Mouse (Mus musculus) liver, adult 2 months (tissue): ENCODE measurements at regions not wholly inside any gene's neighbourhood (a gene's known extent, or its start where the extent isn't known, plus 50 kb on each side); places are given as distances from the start of the nearest gene placed in this dataset.

Source experiments
- CTCF ChIP-seq: fragments of 200-500 bp; IDR thresholded peaks from 2 replicates; pipeline ENCODE4 v1.5.1; 2011; ENCODE audit warnings: low read depth, low read length, control low read depth
- POLR2A ChIP-seq: fragments of 200-500 bp; IDR thresholded peaks from 2 replicates; pipeline ENCODE4 v1.6.1; 2011; ENCODE audit warnings: low read length, control low read depth; ENCODE audit not compliant: insufficient read depth; ENCODE audit errors: extremely low read depth

DNA sequence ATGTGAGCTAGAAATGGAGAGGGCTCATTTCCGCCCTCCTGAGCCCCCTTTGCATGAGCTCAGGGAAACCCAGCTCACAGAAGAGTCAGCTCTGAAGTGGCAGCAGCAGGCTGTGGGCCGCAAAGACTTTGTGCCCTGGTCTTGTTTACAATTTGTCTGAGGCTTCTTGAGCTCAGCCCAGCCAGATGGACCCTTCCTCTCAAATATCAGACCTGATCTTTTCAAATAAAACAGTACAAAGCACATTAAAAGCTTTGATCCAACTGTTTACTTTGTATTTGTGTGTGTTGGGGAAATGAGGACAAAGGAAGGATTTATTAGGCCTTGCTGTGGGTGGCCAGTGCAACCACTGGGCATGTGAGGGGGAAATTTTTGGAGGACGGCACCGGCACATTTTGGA lies 448.9 kb upstream of the Ubash3b start:
- TF ChIP-seq CTCF (no peak), POLR2A (no peak)
